Comparison of ENCODE assay signal across 10 mouse cellular contexts in the genomic region with DNA sequence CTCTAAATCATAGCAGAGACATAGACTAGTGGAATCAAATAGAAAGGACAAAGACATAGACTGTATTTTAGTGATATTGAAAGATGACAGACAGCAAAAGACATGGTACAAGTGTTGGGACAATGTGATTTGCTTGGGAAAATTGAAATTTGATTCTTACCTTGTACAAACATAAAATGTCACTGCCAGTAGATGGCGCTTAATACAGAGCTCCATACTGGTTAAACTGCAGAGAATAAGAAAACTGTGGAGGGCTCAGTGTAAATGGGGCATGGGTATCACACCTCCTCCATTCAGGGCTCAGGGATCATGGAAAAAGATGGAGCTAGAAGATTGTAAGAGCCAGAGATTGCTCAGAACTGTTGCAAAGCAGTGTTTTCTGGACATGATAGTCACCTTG. TPM values are rescaled to one million over a fixed set of nuclear protein-coding genes. Genes with fewer than 3 reads are reported as not detected.
A peak's percentile ranks its signal among the peaks of the same experiment; 100 is the strongest.
DNase-seq lines count a peak whose midpoint lies in the region; ATAC-seq and TF ChIP-seq lines count a peak whose summit lies in the region.
"Had no signal": no experiment of that assay in that cellular context is flagged by ENCODE, and none has a peak within 500 bp of the region (broad histone marks: within the 10 kb centered on the region; RNA-seq: fewer than 3 reads in every experiment).

No protein-coding gene starts in this region.

- H3K4me1 ChIP-seq in lung, embryonic 14.5 days (ENCODE audit: insufficient read depth): no peaks in the 10 kb centered on the region
- no peaks in the 10 kb centered on the region for H3K4me1 ChIP-seq in forebrain, embryonic 10.5 days

- H3K9me3 ChIP-seq in lung, embryonic 14.5 days (ENCODE audit: low read depth, low read length): no peaks in the 10 kb centered on the region
- H3K9me3 ChIP-seq in forebrain, embryonic 10.5 days: no peaks in the 10 kb centered on the region
- H3K9me3 ChIP-seq: heart, embryonic 15.5 days had no signal

- 8% methylated on average over 1 of the region's 1 CpGs for WGBS in lung, embryonic 14.5 days
- WGBS in forebrain, embryonic 10.5 days: 8% methylated on average over 1 of the region's 1 CpGs

- no peak overlapping the region for H3K27ac ChIP-seq in lung, embryonic 14.5 days (ENCODE audit: low read depth)
- no peak overlapping the region for H3K27ac ChIP-seq in forebrain, embryonic 10.5 days
- H3K27ac ChIP-seq: heart, embryonic 15.5 days; macrophage had no signal

- peak; percentile 18 for DNase-seq in heart, adult 8-10 months (ENCODE audit: low spot score)
- DNase-seq in heart, postnatal 4 days: no peak
- DNase-seq in lung, embryonic 14.5 days: peak; percentile 77
- DNase-seq in lung, adult 18-20 months: no peak
- DNase-seq in cerebellum, adult 8-10 months: peak; percentile 34
- peak; percentile 37 for DNase-seq in retina, adult 2 months (ENCODE audit: low read depth, low spot score)
- DNase-seq in forebrain, embryonic 10.5 days (ENCODE audit: extremely low spot score, low spot score): no peak
- DNase-seq in layer of hippocampus, postnatal 36 days: no peak

- no peak for ATAC-seq in lung, embryonic 14.5 days (ENCODE audit: insufficient read depth)

- no peaks in the 10 kb centered on the region for H3K27me3 ChIP-seq in lung, embryonic 14.5 days (ENCODE audit: insufficient read depth, low read length)
- H3K27me3 ChIP-seq in forebrain, embryonic 10.5 days (ENCODE audit: poor library complexity, severe bottlenecking): no peaks in the 10 kb centered on the region
- H3K27me3 ChIP-seq: heart, embryonic 15.5 days had no signal

- TF ChIP-seq CTCF in lung, embryonic 14.5 days (IDR thresholded peaks at IDR 0.05; ENCODE audit: low read depth): peak; percentile 54

- H3K9ac ChIP-seq in lung, embryonic 14.5 days: no peak overlapping the region
- H3K9ac ChIP-seq: heart, embryonic 15.5 days had no signal

- no peak overlapping the region for H3K4me2 ChIP-seq in lung, embryonic 14.5 days
- H3K4me2 ChIP-seq: heart, embryonic 15.5 days had no signal

- H3K36me3 ChIP-seq in lung, embryonic 14.5 days (ENCODE audit: insufficient read depth): no peaks in the 10 kb centered on the region
- H3K36me3 ChIP-seq in forebrain, embryonic 10.5 days (replicated peaks): no peaks in the 10 kb centered on the region
- H3K36me3 ChIP-seq: heart, embryonic 15.5 days had no signal

- H3K4me3 ChIP-seq in lung, embryonic 14.5 days (ENCODE audit: low read depth, low read length): no peak overlapping the region
- H3K4me3 ChIP-seq in forebrain, embryonic 10.5 days: no peak overlapping the region
- H3K4me3 ChIP-seq: heart, embryonic 15.5 days had no signal

RNA-seq across cellular contexts. Expression of a gene that starts 21.6 kb away (rescaled TPM):
- 1 to 10 TPM; 1.0 to 3.9 (median 1.9) TPM for total RNA-seq in heart, adult 8-10 months (2022)
- 1 to 10 TPM in 1 of 2 experiments, under 1 TPM in 1; 0.79 to 2.0 TPM for total RNA-seq in heart, postnatal 4 days (2021)
- 6.3 and 6.9 TPM in 2 replicates for polyA plus RNA-seq in lung, embryonic 14.5 days (2014; fragmentation: Nextera tagmentation; extraction: Ambion mirVana)
- 7.5 and 8.3 TPM in 2 replicates for polyA plus RNA-seq in forebrain, embryonic 10.5 days (2016; fragmentation: Nextera tagmentation; extraction: Ambion mirVana)
- 100 to 1,000 TPM; 273 to 280 TPM for total RNA-seq in layer of hippocampus, postnatal 36 days (2021)

Comparison
In these comparisons a context has a peak if more than half of its experiments do, and no peak if none do; other contexts are left out.
1. DNase-seq: peak in heart, adult 8-10 months (single experiment), lung, embryonic 14.5 days (single experiment), cerebellum, adult 8-10 months (single experiment) and retina, adult 2 months (single experiment); none in heart, postnatal 4 days (single experiment), lung, adult 18-20 months (0 of 2), forebrain, embryonic 10.5 days (single experiment) and layer of hippocampus, postnatal 36 days (0 of 2).
2. RNA of a gene that starts 21.6 kb away (total RNA-seq): 273 to 280 TPM in layer of hippocampus, postnatal 36 days; 1.0 to 3.9 TPM in heart, adult 8-10 months and 0.79 to 2.0 TPM in heart, postnatal 4 days; every median in the first group is over 10 times any median in the second.